Mouse (Mus musculus) neural tube, embryonic 12.5 days (tissue): ENCODE results near the gene Specc1l. TPM values are rescaled to one million over a fixed set of nuclear protein-coding genes. Genes with fewer than 3 reads are reported as not detected.

Source experiments
- ATAC-seq: fragments of 200-750 bp; cut with Nextera tagmentation; 2 replicates; pipeline ENCODE4 v1.8.0; 2017; ENCODE audit warnings: low read depth, mild to moderate bottlenecking, moderate TSS enrichment, moderate library complexity; ENCODE audit not compliant: low FRiP score
- H3K27ac ChIP-seq: fragments of 300-500 bp; sonication (generic); 2 replicates; pipeline ENCODE4 v1.5.1; 2016
- H3K27me3 ChIP-seq: fragments of 300-500 bp; sonication (generic); replicated peaks from 2 replicates; pipeline ENCODE4 v1.6.1; 2016; ENCODE audit warnings: mild to moderate bottlenecking
- H3K36me3 ChIP-seq: fragments of 300-500 bp; sonication (generic); 2 replicates; pipeline ENCODE4 v1.6.1; 2016; ENCODE audit warnings: mild to moderate bottlenecking
- H3K4me1 ChIP-seq: fragments of 300-500 bp; sonication (generic); 2 replicates; pipeline ENCODE4 v1.6.1; 2016
- H3K4me2 ChIP-seq: fragments of 300-500 bp; sonication (generic); replicated peaks from 2 replicates; pipeline ENCODE4 v1.6.1; 2016; ENCODE audit warnings: mild to moderate bottlenecking
- H3K4me3 ChIP-seq: fragments of 300-500 bp; sonication (generic); 2 replicates; pipeline ENCODE4 v1.5.1; 2016
- H3K9ac ChIP-seq: fragments of 300-500 bp; sonication (generic); 2 replicates; pipeline ENCODE4 v1.6.1; 2016; ENCODE audit warnings: mild to moderate bottlenecking
- H3K9me3 ChIP-seq: fragments of 300-500 bp; sonication (generic); 2 replicates; pipeline ENCODE4 v1.6.1; 2016; ENCODE audit warnings: mild to moderate bottlenecking
- WGBS: fragments of 180-500 bp; shearing (Covaris S2); methylation state at CpG from one replicate; pipeline ENCODE4 v1.1.7; 2016; 5-methylcytosine and 5-hydroxymethylcytosine counted together
- polyA plus RNA-seq: library from polyadenylated mRNA; unstranded; fragments of >200 nt; fragmentation: Nextera tagmentation; extraction: Ambion mirVana; gene quantifications from 2 replicates; pipeline ENCODE4 v1.2.1, GENCODE M21; 2016

The Specc1l gene
- polyA plus RNA-seq, 1 experiment from 2014 or later = 43.2 TPM

GRCm38 (mm10) chr10:75304413-75304812 is 92.5 kb downstream of the Specc1l start:
- H3K9me3 ChIP-seq = no peaks in the 10 kb centered on the region
- no peaks in the 10 kb centered on the region; the same call in 1 of the 2 replicates for H3K4me1 ChIP-seq
- peaks cover 62% of the 10 kb centered on the region for H3K36me3 ChIP-seq
- 81% methylated on average over 6 of the region's 6 CpGs for WGBS
- no peak overlapping the region for H3K9ac ChIP-seq
- H3K27ac ChIP-seq = no peak overlapping the region
- ATAC-seq = no peak
- H3K4me3 ChIP-seq = no peak overlapping the region
- H3K27me3 ChIP-seq = no peaks in the 10 kb centered on the region
- no peak overlapping the region for H3K4me2 ChIP-seq

- no peak overlapping the region for H3K4me3 ChIP-seq
- H3K9ac ChIP-seq = no peak overlapping the region
- no peaks in the 10 kb centered on the region for H3K27me3 ChIP-seq
- WGBS = 95% methylated on average over 7 of the region's 7 CpGs
- ATAC-seq = no peak
- no peak overlapping the region for H3K4me2 ChIP-seq
- H3K27ac ChIP-seq = no peak overlapping the region
- H3K4me1 ChIP-seq = no peaks in the 10 kb centered on the region; the same call in 1 of the 2 replicates
- no peaks in the 10 kb centered on the region for H3K9me3 ChIP-seq
- H3K36me3 ChIP-seq = peaks cover 70% of the 10 kb centered on the region
Observed at GRCm38 (mm10) chr10:75307130-75307529, 95.3 kb downstream of the Specc1l start.

- Histone ChIP-seq H3K9me3 (no peaks in the 10 kb centered on the region), H3K36me3 (peaks cover 50% of the 10 kb centered on the region), H3K4me2 (no peak overlapping the region), H3K4me1 (peaks cover 9% of the 10 kb centered on the region), H3K27ac (no peak overlapping the region), H3K27me3 (peaks cover 21% of the 10 kb centered on the region), H3K4me3 (no peak overlapping the region), H3K9ac (no peak overlapping the region)
- no peak for ATAC-seq
- WGBS = 87% methylated on average over 7 of the region's 7 CpGs
Observed at GRCm38 (mm10) chr10:75312361-75312760, 100.5 kb downstream of the Specc1l start.

- Histone ChIP-seq H3K27ac (no peak overlapping the region), H3K4me1 (peaks cover 12% of the 10 kb centered on the region), H3K27me3 (peaks cover 40% of the 10 kb centered on the region), H3K4me3 (no peak overlapping the region), H3K9me3 (no peaks in the 10 kb centered on the region), H3K9ac (no peak overlapping the region), H3K36me3 (peaks cover 30% of the 10 kb centered on the region), H3K4me2 (no peak overlapping the region)
- ATAC-seq = no peak
- 78% methylated on average over 6 of the region's 6 CpGs for WGBS
Observed at GRCm38 (mm10) chr10:75314190-75314980, 102.5 kb downstream of the Specc1l start.

GRCm38 (mm10) chr10:75315756-75316155 is 103.9 kb downstream of the Specc1l start:
- Histone ChIP-seq H3K4me1 (peaks cover 12% of the 10 kb centered on the region), H3K4me2 (no peak overlapping the region), H3K27ac (no peak overlapping the region), H3K9ac (no peak overlapping the region), H3K27me3 (peaks cover 40% of the 10 kb centered on the region), H3K36me3 (peaks cover 16% of the 10 kb centered on the region), H3K4me3 (no peak overlapping the region), H3K9me3 (no peaks in the 10 kb centered on the region)
- 83% methylated on average over 8 of the region's 8 CpGs for WGBS
- ATAC-seq = no peak

- peaks cover 40% of the 10 kb centered on the region for H3K27me3 ChIP-seq
- no peak overlapping the region for H3K27ac ChIP-seq
Observed at GRCm38 (mm10) chr10:75316472-75316871, 104.6 kb downstream of the Specc1l start.

GRCm38 (mm10) chr10:75316872-75316907 is 104.8 kb downstream of the Specc1l start, which contains the start of gene Adora2a:
Gene Adora2a (plus strand): TSS chr10:75316877.
- 3% methylated on average over 4 of the region's 4 CpGs for WGBS
- H3K9me3 ChIP-seq = no peaks in the 10 kb centered on the region
- ATAC-seq = no peak
- H3K36me3 ChIP-seq = peaks cover 7% of the 10 kb centered on the region; the same call in 1 of the 2 replicates
- H3K9ac ChIP-seq = peak within 1 kb of the TSS; percentile 56
- peaks cover 12% of the 10 kb centered on the region for H3K4me1 ChIP-seq
- H3K4me2 ChIP-seq = peak within 1 kb of the TSS; percentile 65
- H3K27me3 ChIP-seq = peaks cover 40% of the 10 kb centered on the region
- peak within 1 kb of the TSS; percentile 34 for H3K4me3 ChIP-seq
- no peak within 1 kb of the TSS for H3K27ac ChIP-seq

More at GRCm38 (mm10) chr10:75316472-75316871, 104.6 kb downstream of the Specc1l start:
- Histone ChIP-seq H3K36me3 (peaks cover 9% of the 10 kb centered on the region), H3K4me2 (peak overlapping the region; percentile 65), H3K9ac (peak overlapping the region; percentile 56; the same call in 1 of the 2 replicates), H3K4me3 (peak overlapping the region; percentile 34), H3K9me3 (no peaks in the 10 kb centered on the region), H3K4me1 (peaks cover 12% of the 10 kb centered on the region)
- WGBS = 5% methylated on average over 9 of the region's 9 CpGs
- peak; percentile 48; the same call in 1 of the 2 replicates for ATAC-seq

GRCm38 (mm10) chr10:75316908-75317761 is 105.3 kb downstream of the Specc1l start:
- WGBS = 2% methylated on average over 81 of the region's 81 CpGs
- Histone ChIP-seq H3K27me3 (peaks cover 40% of the 10 kb centered on the region), H3K9me3 (no peaks in the 10 kb centered on the region), H3K4me3 (peak overlapping the region; percentile 34), H3K9ac (peak overlapping the region; percentile 56), H3K27ac (no peak overlapping the region), H3K4me1 (peaks cover 12% of the 10 kb centered on the region), H3K36me3 (peaks cover 3% of the 10 kb centered on the region; the same call in 1 of the 2 replicates), H3K4me2 (peak overlapping the region; percentile 65)
- peak; percentile 85 for ATAC-seq

GRCm38 (mm10) chr10:75318206-75318605 is 106.3 kb downstream of the Specc1l start:
- Histone ChIP-seq H3K27ac (no peak overlapping the region), H3K4me3 (no peak overlapping the region), H3K4me2 (peak overlapping the region; percentile 65; the same call in 1 of the 2 replicates), H3K9me3 (no peaks in the 10 kb centered on the region), H3K36me3 (no peaks in the 10 kb centered on the region), H3K4me1 (peaks cover 12% of the 10 kb centered on the region), H3K9ac (no peak overlapping the region), H3K27me3 (peaks cover 40% of the 10 kb centered on the region)
- ATAC-seq = no peak
- WGBS = 85% methylated on average over 6 of the region's 6 CpGs

GRCm38 (mm10) chr10:75320321-75320720 is 108.4 kb downstream of the Specc1l start:
- no peaks in the 10 kb centered on the region for H3K9me3 ChIP-seq
- no peak overlapping the region for H3K9ac ChIP-seq
- H3K4me2 ChIP-seq = no peak overlapping the region
- H3K27me3 ChIP-seq = peaks cover 40% of the 10 kb centered on the region
- no peaks in the 10 kb centered on the region for H3K36me3 ChIP-seq
- no peak for ATAC-seq
- peaks cover 12% of the 10 kb centered on the region for H3K4me1 ChIP-seq
- H3K27ac ChIP-seq = no peak overlapping the region
- 62% methylated on average over 4 of the region's 4 CpGs for WGBS
- no peak overlapping the region for H3K4me3 ChIP-seq

GRCm38 (mm10) chr10:75322966-75323365 is 111.1 kb downstream of the Specc1l start:
- H3K9ac ChIP-seq = no peak overlapping the region
- no peaks in the 10 kb centered on the region for H3K4me1 ChIP-seq
- H3K4me3 ChIP-seq = no peak overlapping the region
- no peak for ATAC-seq
- H3K9me3 ChIP-seq = no peaks in the 10 kb centered on the region
- H3K4me2 ChIP-seq = no peak overlapping the region
- H3K27me3 ChIP-seq = peaks cover 13% of the 10 kb centered on the region
- H3K27ac ChIP-seq = no peak overlapping the region
- WGBS = 63% methylated on average over 6 of the region's 6 CpGs
- H3K36me3 ChIP-seq = no peaks in the 10 kb centered on the region

GRCm38 (mm10) chr10:75323986-75324385 is 112.1 kb downstream of the Specc1l start:
- H3K9me3 ChIP-seq = no peaks in the 10 kb centered on the region
- no peaks in the 10 kb centered on the region for H3K4me1 ChIP-seq
- H3K36me3 ChIP-seq = no peaks in the 10 kb centered on the region
- no peak overlapping the region for H3K27ac ChIP-seq
- no peak overlapping the region for H3K4me3 ChIP-seq
- ATAC-seq = no peak
- H3K9ac ChIP-seq = no peak overlapping the region
- WGBS = 87% methylated on average over 8 of the region's 8 CpGs
- peaks cover 3% of the 10 kb centered on the region; the same call in 1 of the 2 replicates for H3K27me3 ChIP-seq
- H3K4me2 ChIP-seq = no peak overlapping the region
